Mouse (Mus musculus) liver, embryonic 13.5 days (tissue): ENCODE data around the gene Apoa1. TPM values are rescaled to one million over a fixed set of nuclear protein-coding genes. Genes with fewer than 3 reads are reported as not detected.

Experiments
- ATAC-seq: fragments of 200-750 bp; cut with Nextera tagmentation; 2 replicates; pipeline ENCODE4 v1.8.0; 2017; ENCODE audit warnings: low read depth, mild to moderate bottlenecking, moderate number of reproducible peaks, moderate library complexity
- DNase-seq: peaks from one replicate; pipeline ENCODE4 v3.0.0; 2022
- H3K27ac ChIP-seq: fragments of 300-500 bp; sonication (generic); 2 replicates; pipeline ENCODE4 v1.5.1; 2015; ENCODE audit warnings: moderate library complexity, mild to moderate bottlenecking, inconsistent platforms
- H3K27me3 ChIP-seq: fragments of 300-500 bp; sonication (generic); 2 replicates; pipeline ENCODE4 v1.6.1; 2015; ENCODE audit warnings: mild to moderate bottlenecking, inconsistent platforms
- H3K36me3 ChIP-seq: fragments of 300-500 bp; sonication (generic); 2 replicates; pipeline ENCODE4 v1.6.1; 2015; ENCODE audit warnings: mild to moderate bottlenecking, inconsistent platforms
- H3K4me1 ChIP-seq: fragments of 300-500 bp; sonication (generic); replicated peaks from 2 replicates; pipeline ENCODE4 v1.6.1; 2015; ENCODE audit warnings: inconsistent platforms
- H3K4me2 ChIP-seq: fragments of 300-500 bp; sonication (generic); 2 replicates; pipeline ENCODE4 v1.6.1; 2015; ENCODE audit warnings: inconsistent platforms, mild to moderate bottlenecking, moderate library complexity
- H3K4me3 ChIP-seq: fragments of 300-500 bp; sonication (generic); replicated peaks from 2 replicates; pipeline ENCODE4 v1.5.1; 2015; ENCODE audit warnings: mild to moderate bottlenecking, inconsistent platforms
- H3K9ac ChIP-seq: fragments of 300-500 bp; sonication (generic); 2 replicates; pipeline ENCODE4 v1.6.1; 2015; ENCODE audit warnings: mild to moderate bottlenecking, inconsistent platforms
- H3K9me3 ChIP-seq: fragments of 300-500 bp; sonication (generic); replicated peaks from 2 replicates; pipeline ENCODE4 v1.6.1; 2016; ENCODE audit warnings: inconsistent platforms
- WGBS: fragments of 180-500 bp; shearing (Covaris S2); methylation state at CpG from one replicate; pipeline ENCODE4 v1.1.7; 2015; ENCODE audit not compliant: insufficient replicate concordance; 5-methylcytosine and 5-hydroxymethylcytosine counted together
- polyA plus RNA-seq: library from polyadenylated mRNA; unstranded; fragments of >200 nt; fragmentation: Nextera tagmentation; extraction: Ambion mirVana; gene quantifications from 2 replicates; pipeline ENCODE4 v1.2.1, GENCODE M21; 2015

The Apoa1 gene
- polyA plus RNA-seq, 1 experiment from 2014 or later: 2,174 TPM

- ATAC-seq (no peak), DNase-seq (no peak)
- Histone ChIP-seq H3K4me2 (no peak overlapping the region), H3K27ac (no peak overlapping the region), H3K36me3 (peaks cover 46% of the 10 kb centered on the region), H3K27me3 (no peaks in the 10 kb centered on the region), H3K9ac (no peak overlapping the region), H3K9me3 (no peaks in the 10 kb centered on the region), H3K4me3 (no peak overlapping the region), H3K4me1 (peaks cover 24% of the 10 kb centered on the region)
- WGBS: 74% methylated on average over 8 of the region's 9 CpGs
Observed at GRCm38 (mm10) chr9:46194809-46195208, 33.6 kb upstream of the Apoa1 start.

- H3K27me3 ChIP-seq: no peaks in the 10 kb centered on the region
- H3K4me2 ChIP-seq: no peak overlapping the region
- no peak overlapping the region for H3K27ac ChIP-seq
- peaks cover 32% of the 10 kb centered on the region for H3K4me1 ChIP-seq
- 28% methylated on average over 12 of the region's 12 CpGs for WGBS
- H3K36me3 ChIP-seq: peaks cover 46% of the 10 kb centered on the region
- H3K9ac ChIP-seq: no peak overlapping the region
- no peak for DNase-seq
- ATAC-seq: 0 out of 2 replicates have a peak, but pooled peaks have one; percentile 20
- no peaks in the 10 kb centered on the region for H3K9me3 ChIP-seq
- no peak overlapping the region for H3K4me3 ChIP-seq
Observed at GRCm38 (mm10) chr9:46196699-46197169, 31.6 kb upstream of the Apoa1 start.

DNA sequence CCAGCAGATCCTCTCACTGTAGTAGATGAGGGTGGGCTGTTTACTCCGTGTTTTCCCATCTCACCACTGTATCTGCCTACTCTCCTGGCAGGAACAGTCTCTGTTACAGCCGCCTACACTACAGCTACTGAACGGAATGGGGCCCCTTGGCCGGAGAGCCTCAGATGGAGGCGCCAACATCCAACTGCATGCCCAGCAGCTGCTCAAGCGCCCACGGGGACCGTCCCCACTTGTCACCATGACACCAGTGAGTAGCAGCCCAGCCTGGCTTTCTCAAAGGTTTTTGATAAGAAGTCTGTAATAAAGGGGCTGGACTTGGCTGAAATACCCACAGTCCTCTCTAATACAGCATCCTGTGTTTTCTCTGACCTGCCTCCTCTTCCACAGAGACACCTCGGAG, 29.9 kb upstream of the Apoa1 start:
- ATAC-seq (no peak), DNase-seq (no peak)
- H3K9me3 ChIP-seq: no peaks in the 10 kb centered on the region
- no peaks in the 10 kb centered on the region for H3K27me3 ChIP-seq
- peaks cover 49% of the 10 kb centered on the region for H3K4me1 ChIP-seq
- WGBS: 71% methylated on average over 9 of the region's 9 CpGs
- peaks cover 53% of the 10 kb centered on the region for H3K36me3 ChIP-seq
- H3K4me3 ChIP-seq: no peak overlapping the region
- H3K4me2 ChIP-seq: no peak overlapping the region
- no peak overlapping the region for H3K9ac ChIP-seq
- H3K27ac ChIP-seq: no peak overlapping the region

DNA sequence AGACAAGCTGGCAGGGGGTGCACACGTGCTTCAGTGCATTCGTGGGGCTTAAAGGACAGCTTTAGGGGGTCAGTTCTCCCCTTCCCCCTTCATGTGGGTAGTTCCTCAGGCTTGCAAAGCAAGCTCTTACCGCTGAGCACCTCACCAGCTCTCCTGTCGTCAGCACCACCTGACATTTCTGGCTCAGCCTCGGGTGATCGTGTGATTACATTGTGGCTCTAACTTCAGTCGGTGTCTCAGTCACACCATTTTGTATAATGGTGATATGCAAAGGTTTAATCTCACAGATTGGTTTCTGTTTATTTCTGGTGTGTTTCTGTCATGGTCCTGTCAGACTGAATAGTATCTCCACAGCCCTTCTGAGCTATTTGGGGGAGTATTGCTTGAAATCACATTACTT, 29.4 kb upstream of the Apoa1 start:
- no peaks in the 10 kb centered on the region for H3K9me3 ChIP-seq
- no peak for ATAC-seq
- no peak overlapping the region for H3K4me2 ChIP-seq
- peaks cover 50% of the 10 kb centered on the region for H3K4me1 ChIP-seq
- H3K36me3 ChIP-seq: peaks cover 51% of the 10 kb centered on the region
- H3K9ac ChIP-seq: no peak overlapping the region
- H3K4me3 ChIP-seq: no peak overlapping the region
- WGBS: 69% methylated on average over 7 of the region's 7 CpGs
- no peaks in the 10 kb centered on the region for H3K27me3 ChIP-seq
- no peak for DNase-seq
- H3K27ac ChIP-seq: no peak overlapping the region

GRCm38 (mm10) chr9:46199609-46200008, 28.8 kb upstream of the Apoa1 start:
- H3K9me3 ChIP-seq: no peaks in the 10 kb centered on the region
- H3K4me3 ChIP-seq: no peak overlapping the region
- H3K27me3 ChIP-seq: no peaks in the 10 kb centered on the region
- no peak overlapping the region for H3K4me2 ChIP-seq
- DNase-seq: no peak
- no peak overlapping the region for H3K9ac ChIP-seq
- 53% methylated on average over 2 of the region's 2 CpGs for WGBS
- ATAC-seq: no peak
- peaks cover 50% of the 10 kb centered on the region for H3K4me1 ChIP-seq
- H3K36me3 ChIP-seq: peaks cover 51% of the 10 kb centered on the region
- no peak overlapping the region for H3K27ac ChIP-seq

GRCm38 (mm10) chr9:46206834-46207500, 21.4 kb upstream of the Apoa1 start:
- WGBS: 19% methylated on average over 10 of the region's 10 CpGs
- Histone ChIP-seq H3K9ac (no peak overlapping the region), H3K4me2 (no peak overlapping the region), H3K27ac (peak overlapping the region; percentile 65), H3K27me3 (no peaks in the 10 kb centered on the region), H3K36me3 (peaks cover 44% of the 10 kb centered on the region), H3K4me1 (peaks cover 49% of the 10 kb centered on the region), H3K9me3 (no peaks in the 10 kb centered on the region), H3K4me3 (no peak overlapping the region)
- DNase-seq (no peak), ATAC-seq (peak; percentile 81)

DNA sequence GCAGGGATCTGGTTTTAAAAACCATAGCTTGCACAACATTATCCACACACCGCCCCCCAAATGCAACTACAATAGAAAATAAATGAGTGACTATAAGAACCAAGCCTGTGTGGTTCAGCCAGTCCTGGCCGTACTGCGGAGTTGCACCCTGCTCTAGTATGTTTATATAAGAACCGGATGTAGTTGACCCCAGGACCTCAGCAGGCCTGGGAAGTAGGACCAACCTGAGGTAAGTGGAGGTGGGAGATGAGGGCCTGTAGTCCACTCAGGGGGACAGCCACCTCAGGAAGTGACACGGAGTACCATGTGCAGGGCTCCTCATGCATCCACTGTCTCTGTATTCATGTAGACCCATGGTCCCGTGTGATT, 20.9 kb upstream of the Apoa1 start:
- Histone ChIP-seq H3K4me1 (peaks cover 45% of the 10 kb centered on the region), H3K4me2 (no peak overlapping the region), H3K9ac (no peak overlapping the region; the same call in 1 of the 2 replicates), H3K4me3 (no peak overlapping the region), H3K27me3 (no peaks in the 10 kb centered on the region), H3K27ac (peak overlapping the region; percentile 65), H3K9me3 (no peaks in the 10 kb centered on the region), H3K36me3 (peaks cover 44% of the 10 kb centered on the region)
- DNase-seq: no peak
- WGBS: 75% methylated on average over 6 of the region's 6 CpGs
- ATAC-seq: no peak

DNA sequence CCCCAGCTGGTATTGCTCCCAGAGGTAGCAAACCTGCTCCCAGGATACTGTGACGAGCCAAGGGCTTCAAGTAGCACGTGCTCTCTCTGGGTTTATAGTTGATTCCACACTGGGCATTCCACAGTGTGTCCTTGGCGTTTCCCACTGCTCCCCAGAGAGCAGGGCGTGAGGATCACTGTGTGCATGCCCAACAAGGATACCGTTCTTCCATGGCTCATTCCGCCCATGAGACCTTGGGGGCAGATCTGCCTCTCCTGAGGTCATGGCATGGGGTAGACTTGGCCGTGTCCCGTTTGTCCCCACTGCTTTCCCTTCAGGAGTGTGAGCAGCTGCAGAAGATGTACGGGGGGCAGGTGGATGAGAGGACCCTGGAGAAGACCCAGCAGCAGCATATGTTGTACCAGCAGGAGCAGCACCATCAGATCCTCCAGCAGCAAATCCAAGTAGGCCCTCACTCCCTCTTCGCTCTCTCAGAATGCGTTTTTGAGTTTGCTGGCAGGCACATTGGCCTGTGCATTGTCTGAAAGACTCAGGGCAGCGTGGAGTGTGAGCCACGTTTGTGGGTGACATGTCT, 19.9 kb upstream of the Apoa1 start:
- H3K4me2 ChIP-seq: no peak overlapping the region
- no peak for DNase-seq
- H3K27ac ChIP-seq: no peak overlapping the region
- H3K4me1 ChIP-seq: peaks cover 40% of the 10 kb centered on the region
- H3K9ac ChIP-seq: no peak overlapping the region
- H3K9me3 ChIP-seq: no peaks in the 10 kb centered on the region
- no peak for ATAC-seq
- 82% methylated on average over 13 of the region's 13 CpGs for WGBS
- no peaks in the 10 kb centered on the region for H3K27me3 ChIP-seq
- H3K4me3 ChIP-seq: no peak overlapping the region
- peaks cover 45% of the 10 kb centered on the region for H3K36me3 ChIP-seq

DNA sequence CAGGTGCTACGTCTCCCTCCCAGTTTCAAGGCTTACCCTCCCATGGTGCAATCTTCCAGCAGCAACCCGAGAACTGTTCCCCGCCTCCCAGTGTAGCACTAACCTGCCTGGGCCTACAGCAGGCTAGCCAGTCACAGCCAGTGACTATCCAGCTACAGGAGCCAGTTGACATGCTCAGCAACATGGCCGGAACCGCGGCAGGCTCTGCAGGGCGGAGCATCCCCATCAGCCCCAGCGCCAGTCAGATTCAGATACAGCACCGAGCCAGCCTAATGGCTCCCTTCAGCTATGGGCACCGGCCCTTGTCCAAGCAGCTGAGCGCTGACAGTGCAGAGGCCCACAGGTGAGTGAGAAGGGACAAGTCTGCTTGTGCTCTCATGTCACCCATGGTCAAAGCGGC, 17.9 kb upstream of the Apoa1 start:
- no peak for ATAC-seq
- Histone ChIP-seq H3K9me3 (no peaks in the 10 kb centered on the region), H3K27me3 (no peaks in the 10 kb centered on the region), H3K4me3 (no peak overlapping the region), H3K27ac (no peak overlapping the region), H3K9ac (no peak overlapping the region), H3K36me3 (peaks cover 34% of the 10 kb centered on the region), H3K4me1 (peaks cover 56% of the 10 kb centered on the region), H3K4me2 (no peak overlapping the region)
- DNase-seq: no peak
- 77% methylated on average over 12 of the region's 12 CpGs for WGBS

- no peak for ATAC-seq
- no peaks in the 10 kb centered on the region for H3K27me3 ChIP-seq
- H3K4me3 ChIP-seq: no peak overlapping the region
- no peak for DNase-seq
- no peaks in the 10 kb centered on the region for H3K9me3 ChIP-seq
- no peak overlapping the region for H3K4me2 ChIP-seq
- H3K36me3 ChIP-seq: peaks cover 22% of the 10 kb centered on the region
- 74% methylated on average over 4 of the region's 4 CpGs for WGBS
- peaks cover 61% of the 10 kb centered on the region for H3K4me1 ChIP-seq
- peak overlapping the region; percentile 76; the same call in 1 of the 2 replicates for H3K27ac ChIP-seq
- H3K9ac ChIP-seq: no peak overlapping the region
Observed at GRCm38 (mm10) chr9:46214276-46214675, 14.1 kb upstream of the Apoa1 start.

DNA sequence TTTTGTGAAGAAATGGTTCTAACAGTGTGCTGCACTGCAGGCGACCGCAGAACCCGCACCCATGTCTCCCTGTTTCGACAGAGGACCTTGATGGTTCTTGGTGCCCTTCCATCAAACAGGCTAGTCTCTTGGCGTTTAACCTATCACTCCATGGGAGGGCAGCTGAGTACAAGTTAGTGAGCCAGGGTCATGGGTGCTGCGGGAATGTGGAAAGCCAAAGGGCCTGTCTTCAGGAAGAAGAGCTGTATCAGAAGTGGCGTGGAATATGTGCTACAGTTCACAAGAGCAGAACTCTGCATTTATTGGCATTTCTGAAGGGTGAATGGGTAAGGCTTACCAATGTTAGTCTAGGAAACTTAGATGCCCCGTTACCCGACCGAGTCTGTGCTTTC, 13.4 kb upstream of the Apoa1 start:
- WGBS: 62% methylated on average over 10 of the region's 10 CpGs
- H3K27ac ChIP-seq: peak overlapping the region; percentile 76

More for the DNA sequence above, 13.4 kb upstream of the Apoa1 start:
- Histone ChIP-seq H3K4me1 (peaks cover 61% of the 10 kb centered on the region), H3K4me2 (peak overlapping the region; percentile 42), H3K36me3 (peaks cover 28% of the 10 kb centered on the region), H3K9me3 (no peaks in the 10 kb centered on the region), H3K4me3 (no peak overlapping the region), H3K27me3 (no peaks in the 10 kb centered on the region), H3K9ac (no peak overlapping the region)
- no peak for ATAC-seq
- DNase-seq: no peak
